Mouse (Mus musculus) embryonic facial prominence, embryonic 11.5 days (tissue): ENCODE data around the gene Mark2. TPM values are rescaled to one million over a fixed set of nuclear protein-coding genes. Genes with fewer than 3 reads are reported as not detected.

Source experiments
- ATAC-seq: fragments of 200-750 bp; cut with Nextera tagmentation; replicated peaks from 2 replicates; pipeline ENCODE4 v1.8.0; 2017; ENCODE audit warnings: low read depth; ENCODE audit not compliant: insufficient number of reproducible peaks, low FRiP score, low TSS enrichment
- DNase-seq: peaks from one replicate; pipeline ENCODE4 v3.0.0-alpha.2; 2015; ENCODE audit warnings: low spot score
- H3K27ac ChIP-seq: fragments of 300-500 bp; sonication (generic); replicated peaks from 2 replicates; pipeline ENCODE4 v1.5.1; 2014; ENCODE audit warnings: mild to moderate bottlenecking, low read depth, low read length, control low read depth
- H3K27me3 ChIP-seq: fragments of 300-500 bp; sonication (generic); 2 replicates; pipeline ENCODE4 v1.6.1; 2014; ENCODE audit warnings: mild to moderate bottlenecking, low read length, moderate library complexity, mixed read lengths; ENCODE audit not compliant: control insufficient read depth, insufficient read depth
- H3K36me3 ChIP-seq: fragments of 300-500 bp; sonication (generic); replicated peaks from 2 replicates; pipeline ENCODE4 v1.6.1; 2014; ENCODE audit warnings: low read depth, mild to moderate bottlenecking, low read length, moderate library complexity, mixed read lengths; ENCODE audit not compliant: control insufficient read depth, insufficient read depth
- H3K4me1 ChIP-seq: fragments of 300-500 bp; sonication (generic); 2 replicates; pipeline ENCODE4 v1.6.1; 2014; ENCODE audit warnings: low read length, mixed read lengths; ENCODE audit not compliant: control insufficient read depth, insufficient read depth
- H3K4me2 ChIP-seq: fragments of 300-500 bp; sonication (generic); 2 replicates; pipeline ENCODE4 v1.6.1; 2014; ENCODE audit warnings: low read depth, mild to moderate bottlenecking, control low read depth, low read length, moderate library complexity
- H3K4me3 ChIP-seq: fragments of 300-500 bp; sonication (generic); 2 replicates; pipeline ENCODE4 v1.5.1; 2014; ENCODE audit warnings: low read depth, low read length, control low read depth
- H3K9ac ChIP-seq: fragments of 300-500 bp; sonication (generic); replicated peaks from 2 replicates; pipeline ENCODE4 v1.6.1; 2014; ENCODE audit warnings: mild to moderate bottlenecking, control low read depth, low read length
- H3K9me3 ChIP-seq: fragments of 300-500 bp; sonication (generic); replicated peaks from 2 replicates; pipeline ENCODE4 v1.6.1; 2016; ENCODE audit warnings: mild to moderate bottlenecking, low read length, inconsistent platforms, mixed read lengths; ENCODE audit not compliant: control insufficient read depth
- WGBS: fragments of 180-500 bp; shearing (Covaris S2); extraction: QIAGEN DNeasy Blood & Tissue Kit; methylation state at CpG from one replicate; pipeline ENCODE4 v1.1.7; 2014; 5-methylcytosine and 5-hydroxymethylcytosine counted together
- polyA plus RNA-seq: library from polyadenylated mRNA; unstranded; fragments of >200 nt; fragmentation: Nextera tagmentation; extraction: Ambion mirVana; gene quantifications from 2 replicates; pipeline ENCODE4 v1.2.1, GENCODE M21; 2014

Mark2 gene
- polyA plus RNA-seq, 1 experiment from 2014 or later: 39.4 TPM

DNA sequence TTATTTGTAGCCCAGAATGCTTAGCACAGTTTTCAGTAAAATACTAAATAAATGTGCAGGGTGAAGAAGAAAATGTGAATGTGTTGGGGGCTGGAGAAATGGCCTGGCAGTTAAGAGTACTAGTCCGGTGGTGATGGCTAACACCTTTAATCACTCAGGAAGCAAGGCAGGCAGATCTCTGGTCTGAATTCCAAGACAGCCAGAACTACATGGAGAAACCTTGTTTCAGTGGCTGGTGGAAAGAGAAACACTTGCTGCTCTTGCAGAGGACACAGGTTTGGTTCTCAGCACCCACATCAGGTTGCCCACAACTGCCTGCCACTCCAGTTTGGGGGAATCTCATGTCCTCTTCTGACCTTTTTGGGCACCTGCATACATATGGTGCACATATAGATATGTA is 41.6 kb downstream of the Mark2 start:
- Histone ChIP-seq H3K27me3 (no peaks in the 10 kb centered on the region), H3K4me1 (no peaks in the 10 kb centered on the region), H3K9ac (no peak overlapping the region), H3K4me3 (no peak overlapping the region), H3K27ac (no peak overlapping the region), H3K36me3 (no peaks in the 10 kb centered on the region; the same call in 1 of the 2 replicates), H3K4me2 (no peak overlapping the region), H3K9me3 (no peaks in the 10 kb centered on the region)
- ATAC-seq (no peak), DNase-seq (no peak)
- WGBS: 89% methylated on average over 1 of the region's 1 CpGs

DNA sequence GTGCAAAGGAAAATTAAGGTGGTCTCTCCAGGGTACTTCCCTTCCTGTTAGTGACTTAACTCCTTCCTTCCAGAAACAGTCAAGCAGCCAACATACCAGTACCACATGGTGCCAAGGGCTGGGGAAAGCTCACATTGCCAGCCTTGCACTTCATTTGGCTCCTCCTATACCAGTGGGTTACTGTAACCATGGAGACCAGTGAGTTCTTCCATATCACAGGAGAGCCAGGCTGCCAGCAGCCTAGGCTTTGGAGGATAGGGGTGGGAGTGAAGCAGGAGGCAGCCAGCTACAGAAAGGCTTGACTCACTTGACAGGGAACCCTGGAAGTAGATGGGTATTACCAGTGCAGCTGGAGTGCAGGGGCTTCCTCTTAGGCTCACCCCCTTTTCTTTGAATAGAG is 42.6 kb downstream of the Mark2 start:
- Histone ChIP-seq H3K36me3 (no peaks in the 10 kb centered on the region; the same call in 1 of the 2 replicates), H3K9ac (no peak overlapping the region), H3K27me3 (no peaks in the 10 kb centered on the region), H3K27ac (no peak overlapping the region), H3K4me1 (no peaks in the 10 kb centered on the region), H3K9me3 (no peaks in the 10 kb centered on the region), H3K4me2 (no peak overlapping the region), H3K4me3 (no peak overlapping the region)
- ATAC-seq (no peak), DNase-seq (no peak)

GRCm38 (mm10) chr19:7295959-7296358 is 45.7 kb downstream of the Mark2 start:
- Histone ChIP-seq H3K9ac (no peak overlapping the region), H3K4me3 (no peak overlapping the region), H3K36me3 (no peaks in the 10 kb centered on the region; the same call in 1 of the 2 replicates), H3K9me3 (no peaks in the 10 kb centered on the region), H3K27ac (no peak overlapping the region), H3K4me2 (no peak overlapping the region), H3K27me3 (no peaks in the 10 kb centered on the region), H3K4me1 (no peaks in the 10 kb centered on the region)
- DNase-seq (no peak), ATAC-seq (no peak)
- 85% methylated on average over 4 of the region's 4 CpGs for WGBS

GRCm38 (mm10) chr19:7295071-7295658 is 46.5 kb downstream of the Mark2 start:
- DNase-seq (no peak), ATAC-seq (0 out of 2 replicates have a peak, but pooled peaks have one; percentile 44)
- Histone ChIP-seq H3K27ac (no peak overlapping the region), H3K36me3 (no peaks in the 10 kb centered on the region; the same call in 1 of the 2 replicates), H3K27me3 (no peaks in the 10 kb centered on the region), H3K9ac (0 out of 2 replicates have a peak overlapping the region, but pooled peaks have one; percentile 22), H3K9me3 (no peaks in the 10 kb centered on the region), H3K4me3 (no peak overlapping the region), H3K4me2 (no peak overlapping the region), H3K4me1 (no peaks in the 10 kb centered on the region)
- WGBS: 55% methylated on average over 15 of the region's 15 CpGs

- 69% methylated on average over 8 of the region's 8 CpGs for WGBS
- DNase-seq: no peak
- Histone ChIP-seq H3K4me1 (no peaks in the 10 kb centered on the region), H3K27ac (no peak overlapping the region), H3K4me3 (no peak overlapping the region), H3K9me3 (no peaks in the 10 kb centered on the region), H3K9ac (no peak overlapping the region), H3K27me3 (no peaks in the 10 kb centered on the region), H3K36me3 (no peaks in the 10 kb centered on the region; the same call in 1 of the 2 replicates), H3K4me2 (no peak overlapping the region)
- ATAC-seq: no peak
Observed at GRCm38 (mm10) chr19:7294098-7294876, 47.4 kb downstream of the Mark2 start.

GRCm38 (mm10) chr19:7291958-7292709 is 49.5 kb downstream of the Mark2 start:
- no peaks in the 10 kb centered on the region for H3K27me3 ChIP-seq
- DNase-seq (no peak), ATAC-seq (no peak)
- no peak overlapping the region for H3K4me3 ChIP-seq
- WGBS: 80% methylated on average over 7 of the region's 7 CpGs
- H3K4me2 ChIP-seq: no peak overlapping the region
- H3K9ac ChIP-seq: no peak overlapping the region
- no peaks in the 10 kb centered on the region for H3K9me3 ChIP-seq
- H3K27ac ChIP-seq: no peak overlapping the region
- H3K36me3 ChIP-seq: no peaks in the 10 kb centered on the region; the same call in 1 of the 2 replicates
- no peaks in the 10 kb centered on the region for H3K4me1 ChIP-seq

DNA sequence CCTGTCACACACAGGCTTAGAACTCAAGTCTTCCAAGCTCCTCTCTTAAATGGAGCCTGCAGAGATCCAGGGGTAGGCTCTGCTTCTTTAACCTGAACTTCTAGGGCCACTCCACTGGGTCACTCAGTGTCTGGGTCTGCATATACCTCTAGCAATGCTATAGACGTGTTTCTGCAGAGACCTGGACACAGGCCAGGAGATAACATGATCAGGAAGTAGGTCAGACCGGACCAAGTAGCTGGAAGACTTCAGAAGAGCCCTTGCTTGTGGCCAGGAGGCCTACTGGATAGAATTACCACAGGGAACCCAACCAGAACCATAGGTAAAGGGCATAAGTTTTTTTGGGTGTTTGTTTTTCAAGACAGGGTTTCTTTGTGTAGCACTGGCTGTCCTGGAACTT is 51.9 kb downstream of the Mark2 start:
- no peaks in the 10 kb centered on the region; the same call in 1 of the 2 replicates for H3K36me3 ChIP-seq
- H3K4me3 ChIP-seq: no peak overlapping the region
- no peak overlapping the region for H3K27ac ChIP-seq
- WGBS: 79% methylated on average over 2 of the region's 2 CpGs
- H3K9me3 ChIP-seq: no peaks in the 10 kb centered on the region
- H3K4me1 ChIP-seq: no peaks in the 10 kb centered on the region
- H3K4me2 ChIP-seq: no peak overlapping the region
- ATAC-seq (no peak), DNase-seq (no peak)
- H3K9ac ChIP-seq: no peak overlapping the region
- H3K27me3 ChIP-seq: no peaks in the 10 kb centered on the region
